Mouse (Mus musculus) limb, embryonic 13.5 days (tissue): ENCODE measurements around the gene Neurod2. TPM values are rescaled to one million over a fixed set of nuclear protein-coding genes. Genes with fewer than 3 reads are reported as not detected.

Source experiments
- ATAC-seq: fragments of 200-750 bp; cut with Nextera tagmentation; 2 replicates; pipeline ENCODE4 v1.8.0; 2017; ENCODE audit warnings: low read depth, moderate number of reproducible peaks, moderate TSS enrichment; ENCODE audit not compliant: low FRiP score
- H3K27ac ChIP-seq: fragments of 300-500 bp; sonication (generic); 2 replicates; pipeline ENCODE4 v1.5.1; 2015; ENCODE audit warnings: inconsistent platforms, mild to moderate bottlenecking, moderate library complexity
- H3K27me3 ChIP-seq: fragments of 300-500 bp; sonication (generic); 2 replicates; pipeline ENCODE4 v1.6.1; 2015; ENCODE audit warnings: mild to moderate bottlenecking, inconsistent platforms
- H3K36me3 ChIP-seq: fragments of 300-500 bp; sonication (generic); 2 replicates; pipeline ENCODE4 v1.6.1; 2015; ENCODE audit warnings: inconsistent platforms, mild to moderate bottlenecking, moderate library complexity
- H3K4me1 ChIP-seq: fragments of 300-500 bp; sonication (generic); 2 replicates; pipeline ENCODE4 v1.6.1; 2015; ENCODE audit warnings: inconsistent platforms
- H3K4me2 ChIP-seq: fragments of 300-500 bp; sonication (generic); replicated peaks from 2 replicates; pipeline ENCODE4 v1.6.1; 2015; ENCODE audit warnings: inconsistent platforms, mild to moderate bottlenecking, moderate library complexity
- H3K4me3 ChIP-seq: fragments of 300-500 bp; sonication (generic); 2 replicates; pipeline ENCODE4 v1.5.1; 2015; ENCODE audit warnings: moderate library complexity, mild to moderate bottlenecking, inconsistent platforms
- H3K9ac ChIP-seq: fragments of 300-500 bp; sonication (generic); 2 replicates; pipeline ENCODE4 v1.6.1; 2015; ENCODE audit warnings: mild to moderate bottlenecking, inconsistent platforms
- H3K9me3 ChIP-seq: fragments of 300-500 bp; sonication (generic); 2 replicates; pipeline ENCODE4 v1.6.1; 2016; ENCODE audit warnings: inconsistent platforms
- WGBS: fragments of 180-500 bp; shearing (Covaris S2); methylation state at CpG from one replicate; pipeline ENCODE4 v1.1.7; 2015; 5-methylcytosine and 5-hydroxymethylcytosine counted together
- polyA plus RNA-seq: library from polyadenylated mRNA; unstranded; fragments of >200 nt; fragmentation: Nextera tagmentation; extraction: Ambion mirVana; gene quantifications from 2 replicates; pipeline ENCODE4 v1.2.1, GENCODE M21; 2015

Neurod2 gene
- polyA plus RNA-seq, 1 experiment from 2014 or later: not detected

- Histone ChIP-seq H3K27me3 (peaks cover 100% of the 10 kb centered on the region), H3K27ac (no peak overlapping the region), H3K4me2 (peak overlapping the region; percentile 50), H3K9ac (no peak overlapping the region), H3K4me1 (peaks cover 22% of the 10 kb centered on the region), H3K9me3 (no peaks in the 10 kb centered on the region), H3K4me3 (peak overlapping the region; percentile 30), H3K36me3 (no peaks in the 10 kb centered on the region)
- ATAC-seq: no peak
- under 1% methylated on average over 93 of the region's 97 CpGs for WGBS
Measured at GRCm38 (mm10) chr11:98327136-98328030, 2.1 kb downstream of the Neurod2 start.

GRCm38 (mm10) chr11:98326741-98327135 lies 2.7 kb downstream of the Neurod2 start:
- H3K4me3 ChIP-seq: peak overlapping the region; percentile 30; the same call in 1 of the 2 replicates
- peak overlapping the region; percentile 50 for H3K4me2 ChIP-seq

GRCm38 (mm10) chr11:98325821-98326218 lies 3.6 kb downstream of the Neurod2 start:
- peaks cover 22% of the 10 kb centered on the region for H3K4me1 ChIP-seq
- ATAC-seq: no peak
- 4% methylated on average over 12 of the region's 22 CpGs for WGBS

More at GRCm38 (mm10) chr11:98326741-98327135, 2.7 kb downstream of the Neurod2 start:
- Histone ChIP-seq H3K4me1 (peaks cover 22% of the 10 kb centered on the region), H3K9me3 (no peaks in the 10 kb centered on the region), H3K27ac (no peak overlapping the region), H3K36me3 (no peaks in the 10 kb centered on the region), H3K9ac (no peak overlapping the region), H3K27me3 (peaks cover 100% of the 10 kb centered on the region)
- ATAC-seq: no peak
- WGBS: 0% methylated on average over 19 of the region's 19 CpGs

GRCm38 (mm10) chr11:98325191-98325820 lies 4.1 kb downstream of the Neurod2 start:
- peaks cover 24% of the 10 kb centered on the region for H3K4me1 ChIP-seq
- H3K4me3 ChIP-seq: no peak overlapping the region
- H3K4me2 ChIP-seq: no peak overlapping the region
- H3K9me3 ChIP-seq: no peaks in the 10 kb centered on the region
- WGBS: 4% methylated on average over 14 of the region's 14 CpGs
- no peaks in the 10 kb centered on the region for H3K36me3 ChIP-seq
- no peak overlapping the region for H3K27ac ChIP-seq
- H3K9ac ChIP-seq: no peak overlapping the region
- peaks cover 100% of the 10 kb centered on the region for H3K27me3 ChIP-seq
- ATAC-seq: no peak

More at GRCm38 (mm10) chr11:98325821-98326218, 3.6 kb downstream of the Neurod2 start:
- Histone ChIP-seq H3K4me3 (no peak overlapping the region), H3K4me2 (no peak overlapping the region), H3K9ac (no peak overlapping the region), H3K27ac (no peak overlapping the region), H3K9me3 (no peaks in the 10 kb centered on the region), H3K36me3 (no peaks in the 10 kb centered on the region), H3K27me3 (peaks cover 100% of the 10 kb centered on the region)

- Histone ChIP-seq H3K27me3 (peaks cover 100% of the 10 kb centered on the region), H3K4me2 (no peak overlapping the region), H3K9me3 (no peaks in the 10 kb centered on the region), H3K27ac (no peak overlapping the region), H3K4me1 (peaks cover 24% of the 10 kb centered on the region), H3K36me3 (no peaks in the 10 kb centered on the region), H3K9ac (no peak overlapping the region), H3K4me3 (no peak overlapping the region)
- no peak for ATAC-seq
- WGBS: 3% methylated on average over 9 of the region's 9 CpGs
Measured at GRCm38 (mm10) chr11:98323933-98324332, 5.5 kb downstream of the Neurod2 start.

- H3K9ac ChIP-seq: no peak overlapping the region
- peaks cover 20% of the 10 kb centered on the region for H3K4me1 ChIP-seq
- 3% methylated on average over 10 of the region's 10 CpGs for WGBS
- no peak overlapping the region for H3K27ac ChIP-seq
- ATAC-seq: no peak
- H3K4me3 ChIP-seq: no peak overlapping the region
- H3K27me3 ChIP-seq: peaks cover 100% of the 10 kb centered on the region
- no peaks in the 10 kb centered on the region for H3K9me3 ChIP-seq
- no peak overlapping the region for H3K4me2 ChIP-seq
- no peaks in the 10 kb centered on the region for H3K36me3 ChIP-seq
Measured at GRCm38 (mm10) chr11:98323136-98323866, 6.1 kb downstream of the Neurod2 start.

GRCm38 (mm10) chr11:98322159-98322558 lies 7.3 kb downstream of the Neurod2 start:
- Histone ChIP-seq H3K36me3 (no peaks in the 10 kb centered on the region), H3K9ac (no peak overlapping the region), H3K4me2 (no peak overlapping the region), H3K4me1 (peaks cover 8% of the 10 kb centered on the region; the same call in 1 of the 2 replicates), H3K4me3 (no peak overlapping the region), H3K27ac (no peak overlapping the region), H3K9me3 (no peaks in the 10 kb centered on the region), H3K27me3 (peaks cover 100% of the 10 kb centered on the region)
- 3% methylated on average over 1 of the region's 1 CpGs for WGBS
- ATAC-seq: no peak

- Histone ChIP-seq H3K4me1 (peaks cover 3% of the 10 kb centered on the region; the same call in 1 of the 2 replicates), H3K36me3 (no peaks in the 10 kb centered on the region), H3K4me3 (no peak overlapping the region), H3K9me3 (no peaks in the 10 kb centered on the region), H3K27me3 (peaks cover 100% of the 10 kb centered on the region), H3K27ac (no peak overlapping the region), H3K9ac (no peak overlapping the region), H3K4me2 (no peak overlapping the region)
- no peak for ATAC-seq
- WGBS: 6% methylated on average over 5 of the region's 5 CpGs
Measured at GRCm38 (mm10) chr11:98321677-98322003, 7.8 kb downstream of the Neurod2 start.

GRCm38 (mm10) chr11:98320806-98321676 lies 8.4 kb downstream of the Neurod2 start:
- no peaks in the 10 kb centered on the region for H3K36me3 ChIP-seq
- H3K27me3 ChIP-seq: peaks cover 100% of the 10 kb centered on the region
- 2% methylated on average over 30 of the region's 30 CpGs for WGBS
- ATAC-seq: no peak
- no peak overlapping the region for H3K4me3 ChIP-seq
- no peak overlapping the region for H3K4me2 ChIP-seq
- no peak overlapping the region for H3K9ac ChIP-seq
- H3K9me3 ChIP-seq: no peaks in the 10 kb centered on the region
- H3K27ac ChIP-seq: no peak overlapping the region
- peaks cover 3% of the 10 kb centered on the region; the same call in 1 of the 2 replicates for H3K4me1 ChIP-seq

- H3K4me2 ChIP-seq: no peak overlapping the region
- 10% methylated on average over 12 of the region's 12 CpGs for whole genome bisulfite sequencing
Measured at GRCm38 (mm10) chr11:98320381-98320780, 9.1 kb downstream of the Neurod2 start.

GRCm38 (mm10) chr11:98319944-98320343 lies 9.5 kb downstream of the Neurod2 start:
- no peak overlapping the region for H3K4me2 ChIP-seq
- H3K9ac ChIP-seq: no peak overlapping the region
- 5% methylated on average over 2 of the region's 2 CpGs for WGBS
- no peaks in the 10 kb centered on the region for H3K36me3 ChIP-seq
- peaks cover 100% of the 10 kb centered on the region for H3K27me3 ChIP-seq
- no peak overlapping the region for H3K27ac ChIP-seq
- no peak overlapping the region for H3K4me3 ChIP-seq
- peaks cover 3% of the 10 kb centered on the region; the same call in 1 of the 2 replicates for H3K4me1 ChIP-seq
- no peak for ATAC-seq
- H3K9me3 ChIP-seq: no peaks in the 10 kb centered on the region

More at GRCm38 (mm10) chr11:98320381-98320780, 9.1 kb downstream of the Neurod2 start:
- H3K36me3 ChIP-seq: no peaks in the 10 kb centered on the region
- peaks cover 100% of the 10 kb centered on the region for H3K27me3 ChIP-seq
- H3K4me1 ChIP-seq: peaks cover 3% of the 10 kb centered on the region; the same call in 1 of the 2 replicates
- ATAC-seq: no peak
- H3K27ac ChIP-seq: no peak overlapping the region
- no peak overlapping the region for H3K9ac ChIP-seq
- H3K4me3 ChIP-seq: no peak overlapping the region
- no peaks in the 10 kb centered on the region for H3K9me3 ChIP-seq
